Mouse (Mus musculus) embryonic fibroblast, embryonic 13.5 days (primary cell): Measurements from ENCODE around the gene Olfr1375.
"Not testable (repeated sequence)": the region's sequence is repeated elsewhere in the genome, so short reads cannot be mapped to it uniquely, and the experiment has no call there.

Source experiments
- CTCF ChIP-seq: IDR thresholded peaks from 2 replicates; pipeline ENCODE4 v1.5.1; 2011; ENCODE audit warnings: mild to moderate bottlenecking, control low read depth, low read length, moderate library complexity, borderline replicate concordance; ENCODE audit not compliant: insufficient read depth
- POLR2A ChIP-seq: IDR thresholded peaks from 2 replicates; pipeline ENCODE4 v1.6.1; 2011; ENCODE audit warnings: low read depth, mild to moderate bottlenecking, control low read depth, low read length, moderate library complexity

DNA sequence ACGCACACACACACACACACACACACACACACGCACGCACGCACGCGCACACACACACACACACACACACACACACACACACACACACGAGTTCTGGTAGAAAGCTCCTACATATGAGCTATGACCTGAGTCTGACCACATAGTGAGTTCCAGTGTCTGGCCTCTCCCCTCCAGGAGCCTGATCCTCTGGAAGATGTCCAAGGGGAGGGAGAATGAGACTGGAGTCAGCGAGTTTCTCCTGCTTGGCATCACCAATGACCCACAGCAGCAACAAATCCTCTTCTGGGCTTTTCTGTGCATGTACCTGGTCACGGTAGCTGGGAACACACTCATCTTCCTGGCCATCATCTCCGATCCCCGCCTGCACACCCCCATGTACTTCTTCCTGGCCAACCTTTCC lies 21.1 kb upstream of the Olfr1375 start:
- not testable (repeated sequence) for TF ChIP-seq POLR2A, CTCF
